Mouse (Mus musculus): Measurements from ENCODE around the gene Rnf123.

DNA sequence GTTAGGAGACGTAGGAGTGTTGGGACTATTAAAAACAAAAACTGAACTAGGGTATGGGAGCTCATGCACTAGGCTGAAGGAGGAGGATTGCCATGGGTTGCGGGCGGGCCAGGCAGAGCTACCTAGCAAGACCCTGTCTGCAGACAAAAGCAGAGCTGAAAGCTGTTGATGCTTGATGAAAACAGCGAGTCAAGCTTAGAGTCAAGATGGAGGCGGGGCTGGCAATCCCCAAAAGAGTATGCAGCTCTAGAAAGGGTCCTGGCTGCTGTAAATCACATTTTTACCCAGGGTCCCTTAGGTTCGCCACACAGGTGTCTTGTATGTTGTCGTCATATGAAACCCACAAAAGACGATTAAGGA is 79.6 kb downstream of the Rnf123 start:
- TF ChIP-seq CHD2 (IDR thresholded peaks at IDR 0.05; ENCODE audit: low read depth, low read length), result no peak
- no peak for TF ChIP-seq MAFK (IDR thresholded peaks at IDR 0.05; ENCODE audit: insufficient read depth, low read depth, low read length)
- TF ChIP-seq ZC3H11A (IDR thresholded peaks at IDR 0.05; ENCODE audit: borderline replicate concordance, low read depth, low read length), result no peak
